In genomic region chr13:59439683-59440082, GRCm38 (mm10) we compare ENCODE assay signal across 25 mouse cellular contexts.
DNase-seq lines count a peak whose midpoint lies in the region; ATAC-seq and TF ChIP-seq lines count a peak whose summit lies in the region.
"Had no signal": no experiment of that assay in that cellular context is flagged by ENCODE, and none has a peak within 500 bp of the region (broad histone marks: within the 10 kb centered on the region; RNA-seq: fewer than 3 reads in every experiment).

No protein-coding gene starts in this region.

- H3K4me1 ChIP-seq in forebrain, postnatal 0 days (ENCODE audit: insufficient read depth): no peaks in the 10 kb centered on the region
- H3K4me1 ChIP-seq in forebrain, embryonic 10.5 days: no peaks in the 10 kb centered on the region
- H3K4me1 ChIP-seq in kidney, postnatal 0 days (replicated peaks; ENCODE audit: insufficient read depth, low read length): no peaks in the 10 kb centered on the region
- H3K4me1 ChIP-seq in midbrain, postnatal 0 days (ENCODE audit: insufficient read depth, low read length): no peaks in the 10 kb centered on the region
- no peaks in the 10 kb centered on the region for H3K4me1 ChIP-seq in midbrain, embryonic 15.5 days
- H3K4me1 ChIP-seq: heart, embryonic 10.5 days; heart, embryonic 15.5 days; hindbrain, embryonic 13.5 days; limb, embryonic 15.5 days; neural tube, embryonic 13.5 days had no signal

- H3K27ac ChIP-seq in forebrain, postnatal 0 days (ENCODE audit: low read depth, low read length): no peak overlapping the region
- no peak overlapping the region for H3K27ac ChIP-seq in forebrain, embryonic 10.5 days
- H3K27ac ChIP-seq in kidney, postnatal 0 days: no peak overlapping the region
- H3K27ac ChIP-seq in midbrain, postnatal 0 days (ENCODE audit: low read depth, low read length): no peak overlapping the region
- no peak overlapping the region for H3K27ac ChIP-seq in midbrain, embryonic 15.5 days
- H3K27ac ChIP-seq: heart, embryonic 10.5 days; heart, embryonic 15.5 days; hindbrain, embryonic 13.5 days; limb, embryonic 10.5 days; limb, embryonic 15.5 days; liver, embryonic 14.5 days; neural tube, embryonic 13.5 days had no signal

- no peaks in the 10 kb centered on the region for H3K9me3 ChIP-seq in forebrain, postnatal 0 days (ENCODE audit: low read length)
- H3K9me3 ChIP-seq in forebrain, embryonic 10.5 days: no peaks in the 10 kb centered on the region
- H3K9me3 ChIP-seq in kidney, postnatal 0 days (replicated peaks; ENCODE audit: low read length): no peaks in the 10 kb centered on the region
- no peaks in the 10 kb centered on the region for H3K9me3 ChIP-seq in midbrain, postnatal 0 days (ENCODE audit: low read length)
- H3K9me3 ChIP-seq in midbrain, embryonic 15.5 days: no peaks in the 10 kb centered on the region
- H3K9me3 ChIP-seq: heart, embryonic 10.5 days; heart, embryonic 15.5 days; hindbrain, embryonic 13.5 days; limb, embryonic 10.5 days; limb, embryonic 15.5 days; neural tube, embryonic 13.5 days had no signal

- no peaks in the 10 kb centered on the region for H3K27me3 ChIP-seq in forebrain, postnatal 0 days (ENCODE audit: insufficient read depth, low read length)
- no peaks in the 10 kb centered on the region for H3K27me3 ChIP-seq in forebrain, embryonic 10.5 days (ENCODE audit: poor library complexity, severe bottlenecking)
- H3K27me3 ChIP-seq in kidney, postnatal 0 days (ENCODE audit: insufficient read depth, low read length): no peaks in the 10 kb centered on the region
- H3K27me3 ChIP-seq in midbrain, postnatal 0 days (ENCODE audit: insufficient read depth, low read length): no peaks in the 10 kb centered on the region
- H3K27me3 ChIP-seq in midbrain, embryonic 15.5 days (replicated peaks): no peaks in the 10 kb centered on the region
- H3K27me3 ChIP-seq: CH12.LX; heart, embryonic 15.5 days; hindbrain, embryonic 13.5 days; limb, embryonic 15.5 days; neural tube, embryonic 13.5 days had no signal

- TF ChIP-seq CTCF in forebrain, postnatal 0 days (IDR thresholded peaks at IDR 0.05; ENCODE audit: low read depth): peak; percentile 64
- TF ChIP-seq CTCF in kidney, postnatal 0 days (IDR thresholded peaks at IDR 0.05; ENCODE audit: low read depth): peak; percentile 47; the same call in 1 of the 2 replicates
- TF ChIP-seq CTCF in midbrain, postnatal 0 days (IDR thresholded peaks at IDR 0.05): peak; percentile 75

- no peak overlapping the region for H3K4me2 ChIP-seq in forebrain, postnatal 0 days (ENCODE audit: low read depth)
- no peak overlapping the region for H3K4me2 ChIP-seq in kidney, postnatal 0 days (ENCODE audit: low read length)
- H3K4me2 ChIP-seq in midbrain, postnatal 0 days (ENCODE audit: low read depth, low read length, poor library complexity, severe bottlenecking): no peak overlapping the region
- H3K4me2 ChIP-seq in midbrain, embryonic 15.5 days: no peak overlapping the region
- H3K4me2 ChIP-seq: heart, embryonic 15.5 days; hindbrain, embryonic 13.5 days; limb, embryonic 15.5 days; lung, embryonic 14.5 days; neural tube, embryonic 13.5 days had no signal

- peak; percentile 32; the same call in 1 of the 2 replicates for ATAC-seq in forebrain, postnatal 0 days
- ATAC-seq in kidney, postnatal 0 days (replicated peaks; ENCODE audit: low FRiP score, low read depth): no peak
- ATAC-seq in midbrain, postnatal 0 days (ENCODE audit: low FRiP score): no peak
- no peak for ATAC-seq in midbrain, embryonic 15.5 days (replicated peaks)
- ATAC-seq: forebrain, embryonic 14.5 days; intestine, postnatal 0 days had no signal

- no peaks in the 10 kb centered on the region for H3K36me3 ChIP-seq in forebrain, postnatal 0 days (ENCODE audit: insufficient read depth)
- H3K36me3 ChIP-seq in forebrain, embryonic 10.5 days (replicated peaks): no peaks in the 10 kb centered on the region
- H3K36me3 ChIP-seq in kidney, postnatal 0 days (ENCODE audit: insufficient read depth, low read length): no peaks in the 10 kb centered on the region
- H3K36me3 ChIP-seq in midbrain, postnatal 0 days (ENCODE audit: insufficient read depth, low read length): no peaks in the 10 kb centered on the region
- no peaks in the 10 kb centered on the region for H3K36me3 ChIP-seq in midbrain, embryonic 15.5 days (replicated peaks)
- H3K36me3 ChIP-seq: heart, embryonic 10.5 days; heart, embryonic 15.5 days; hindbrain, embryonic 13.5 days; limb, embryonic 10.5 days; limb, embryonic 15.5 days; neural tube, embryonic 13.5 days had no signal

- H3K9ac ChIP-seq in forebrain, postnatal 0 days: no peak overlapping the region
- no peak overlapping the region for H3K9ac ChIP-seq in kidney, postnatal 0 days (ENCODE audit: low read depth, low read length)
- H3K9ac ChIP-seq in midbrain, postnatal 0 days (replicated peaks; ENCODE audit: low read length, poor library complexity, severe bottlenecking): no peak overlapping the region
- H3K9ac ChIP-seq in midbrain, embryonic 15.5 days: no peak overlapping the region
- H3K9ac ChIP-seq: heart, embryonic 15.5 days; hindbrain, embryonic 13.5 days; limb, embryonic 15.5 days; liver, embryonic 14.5 days; lung, embryonic 14.5 days; neural tube, embryonic 13.5 days had no signal

- H3K4me3 ChIP-seq in forebrain, postnatal 0 days (ENCODE audit: low read depth, low read length): no peak overlapping the region
- H3K4me3 ChIP-seq in forebrain, embryonic 10.5 days: no peak overlapping the region
- no peak overlapping the region for H3K4me3 ChIP-seq in kidney, postnatal 0 days (replicated peaks; ENCODE audit: low read depth, low read length)
- H3K4me3 ChIP-seq in midbrain, postnatal 0 days (ENCODE audit: low read depth, low read length): no peak overlapping the region
- H3K4me3 ChIP-seq in midbrain, embryonic 15.5 days: no peak overlapping the region
- H3K4me3 ChIP-seq: heart, embryonic 10.5 days; heart, embryonic 15.5 days; hindbrain, embryonic 13.5 days; limb, embryonic 10.5 days; limb, embryonic 15.5 days; neural tube, embryonic 13.5 days had no signal

- DNase-seq in forebrain, postnatal 0 days: peak; percentile 56
- no peak for DNase-seq in forebrain, embryonic 10.5 days (ENCODE audit: extremely low spot score, low spot score)
- no peak for DNase-seq in kidney, postnatal 0 days (ENCODE audit: low spot score)
- DNase-seq in kidney, adult 9 months: no peak
- DNase-seq in midbrain, postnatal 0 days (ENCODE audit: low spot score): peak; percentile 38
- DNase-seq in thymus, postnatal 10 days (ENCODE audit: low spot score in 2 of 2): no peak
- DNase-seq: adrenal gland, postnatal 10 days; cerebellum, adult 2 months; cerebellum, postnatal 25 days; heart, postnatal 36 days; kidney, postnatal 25 days; lung, embryonic 14.5 days; lung, postnatal 14 days; thymus, postnatal 14 days had no signal

- WGBS in forebrain, postnatal 0 days: 84% methylated on average over 1 of the region's 1 CpGs
- WGBS in forebrain, embryonic 10.5 days: 81% methylated on average over 1 of the region's 1 CpGs
- whole genome bisulfite sequencing in kidney, postnatal 0 days: 74% methylated on average over 1 of the region's 1 CpGs
- 71% methylated on average over 1 of the region's 1 CpGs for WGBS in midbrain, postnatal 0 days
- 90% methylated on average over 1 of the region's 1 CpGs for WGBS in midbrain, embryonic 15.5 days

Comparison
In these comparisons a context has a peak if more than half of its experiments do, and no peak if none do; other contexts are left out.
1. DNase-seq: peak in forebrain, postnatal 0 days (single experiment) and midbrain, postnatal 0 days (single experiment); none in forebrain, embryonic 10.5 days (single experiment), kidney, postnatal 0 days (single experiment), kidney, adult 9 months (single experiment) and thymus, postnatal 10 days (0 of 2).
2. Peak in every context shown above with its lines, with median percentiles within 50 percentile points of each other: CTCF ChIP-seq.